Mouse (Mus musculus) forebrain, embryonic 14.5 days (tissue): ENCODE data around the gene Tex47. TPM values are rescaled to one million over a fixed set of nuclear protein-coding genes. Genes with fewer than 3 reads are reported as not detected.

Experiments
- polyA plus RNA-seq: library from polyadenylated mRNA; unstranded; fragments of >200 nt; fragmentation: Nextera tagmentation; extraction: Ambion mirVana; gene quantifications from 2 replicates; pipeline ENCODE4 v1.2.1, GENCODE M21; 2014

Gene Tex47
- polyA plus RNA-seq, 1 experiment from 2014 or later: 0.05 TPM

Other genes starting within 250 kb of the Tex47 start
- gene Zfp804b, start 40.6 kb downstream of the Tex47 start, polyA plus RNA-seq: 0.47 and 1.6 TPM in 2 replicates